Mouse (Mus musculus) midbrain, embryonic 16.5 days (tissue): ENCODE results near the gene Yjefn3. TPM values are rescaled to one million over a fixed set of nuclear protein-coding genes. Genes with fewer than 3 reads are reported as not detected.

Experiments
- ATAC-seq: fragments of 200-750 bp; cut with Nextera tagmentation; 2 replicates; pipeline ENCODE4 v1.8.0; 2017; ENCODE audit warnings: moderate TSS enrichment
- H3K27ac ChIP-seq: fragments of 300-500 bp; sonication (generic); 2 replicates; pipeline ENCODE4 v1.5.1; 2014; ENCODE audit warnings: mild to moderate bottlenecking, low read length, mixed read lengths
- H3K27me3 ChIP-seq: fragments of 300-500 bp; sonication (generic); 2 replicates; pipeline ENCODE4 v1.6.1; 2014; ENCODE audit warnings: low read depth, low read length, mixed read lengths; ENCODE audit not compliant: control insufficient read depth, insufficient read depth
- H3K36me3 ChIP-seq: fragments of 300-500 bp; sonication (generic); 2 replicates; pipeline ENCODE4 v1.6.1; 2014; ENCODE audit warnings: mild to moderate bottlenecking, low read length, moderate library complexity, mixed read lengths; ENCODE audit not compliant: control insufficient read depth, insufficient read depth
- H3K4me1 ChIP-seq: fragments of 300-500 bp; sonication (generic); 2 replicates; pipeline ENCODE4 v1.6.1; 2014; ENCODE audit warnings: mild to moderate bottlenecking, low read length, mixed read lengths; ENCODE audit not compliant: control insufficient read depth, insufficient read depth
- H3K4me2 ChIP-seq: fragments of 300-500 bp; sonication (generic); 2 replicates; pipeline ENCODE4 v1.6.1; 2014; ENCODE audit warnings: mild to moderate bottlenecking, low read length, mixed read lengths
- H3K4me3 ChIP-seq: fragments of 300-500 bp; sonication (generic); 2 replicates; pipeline ENCODE4 v1.5.1; 2014; ENCODE audit warnings: low read depth, mild to moderate bottlenecking, low read length, moderate library complexity, mixed read lengths
- H3K9ac ChIP-seq: fragments of 300-500 bp; sonication (generic); 2 replicates; pipeline ENCODE4 v1.6.1; 2014; ENCODE audit warnings: low read depth, low read length, mixed read lengths
- H3K9me3 ChIP-seq: fragments of 300-500 bp; sonication (generic); replicated peaks from 2 replicates; pipeline ENCODE4 v1.6.1; 2014; ENCODE audit warnings: mild to moderate bottlenecking, low read length, mixed read lengths; ENCODE audit not compliant: control insufficient read depth, poor library complexity, severe bottlenecking
- WGBS: fragments of 180-500 bp; shearing (Covaris S2); extraction: QIAGEN DNeasy Blood & Tissue Kit; methylation state at CpG from one replicate; pipeline ENCODE4 v1.1.7; 2014; 5-methylcytosine and 5-hydroxymethylcytosine counted together
- polyA plus RNA-seq: library from polyadenylated mRNA; unstranded; fragments of >200 nt; fragmentation: Nextera tagmentation; extraction: Ambion mirVana; gene quantifications from 2 replicates; pipeline ENCODE4 v1.2.1, GENCODE M21; 2015

The Yjefn3 gene
- polyA plus RNA-seq, 1 experiment from 2014 or later, result 12.0 TPM

DNA sequence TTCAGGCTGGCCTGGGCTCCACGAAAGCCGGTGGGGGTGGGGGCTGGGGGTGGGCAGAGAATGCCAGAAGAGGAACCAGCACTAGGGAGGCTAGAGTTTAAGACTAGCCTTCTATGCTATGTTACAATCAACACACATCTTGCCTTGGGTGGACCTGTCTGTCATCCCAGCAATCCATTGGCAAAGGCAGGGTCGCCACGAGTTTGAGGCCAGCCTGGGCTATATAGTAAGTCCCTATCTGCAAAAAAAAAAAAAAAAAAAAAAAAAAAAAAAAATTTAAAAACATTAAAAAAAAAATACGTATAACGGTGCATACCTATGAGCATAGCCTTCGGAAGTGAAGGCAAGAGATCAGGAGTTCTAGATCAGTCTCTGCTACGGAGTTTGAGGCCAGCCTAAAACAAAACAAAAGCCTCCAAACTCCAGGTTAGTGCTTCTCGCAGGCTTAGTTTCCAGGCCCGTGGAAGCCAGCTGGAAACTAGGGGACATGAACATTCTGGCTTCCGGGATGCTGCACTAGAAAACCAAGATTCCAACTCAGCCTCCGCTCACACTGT is 1.5 kb downstream of the Yjefn3 start:
- H3K36me3 ChIP-seq, result no peaks in the 10 kb centered on the region; the same call in none of the 2 replicates
- ATAC-seq, result no peak
- peak overlapping the region; percentile 67 for H3K4me3 ChIP-seq
- H3K27me3 ChIP-seq, result no peaks in the 10 kb centered on the region
- 21% methylated on average over 12 of the region's 12 CpGs for WGBS
- H3K27ac ChIP-seq, result peak overlapping the region; percentile 88
- H3K9ac ChIP-seq, result peak overlapping the region; percentile 84
- H3K4me2 ChIP-seq, result peak overlapping the region; percentile 100
- H3K4me1 ChIP-seq, result peaks cover 36% of the 10 kb centered on the region
- H3K9me3 ChIP-seq, result no peaks in the 10 kb centered on the region

DNA sequence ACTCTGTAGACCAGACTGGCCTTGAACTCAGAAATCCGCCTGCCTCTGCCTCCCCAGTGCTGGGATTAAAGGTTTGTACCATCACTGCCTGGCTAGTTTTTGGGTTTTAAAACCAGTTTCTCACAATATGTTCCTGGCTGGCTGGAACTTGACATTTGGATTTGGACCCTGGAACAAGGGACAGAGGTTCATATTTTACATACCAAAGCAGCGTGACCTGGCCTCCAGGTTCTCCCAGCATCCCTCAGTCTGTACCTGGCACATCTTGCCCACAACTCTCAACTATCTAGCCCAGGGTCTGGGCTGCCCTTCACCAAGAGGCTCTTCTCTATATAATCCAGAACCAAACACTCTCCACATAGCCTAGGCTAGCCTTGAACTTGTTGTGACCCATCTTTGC is 2.6 kb downstream of the Yjefn3 start:
- Histone ChIP-seq H3K27ac (no peak overlapping the region), H3K4me2 (no peak overlapping the region; the same call in 1 of the 2 replicates), H3K27me3 (no peaks in the 10 kb centered on the region), H3K9me3 (no peaks in the 10 kb centered on the region), H3K36me3 (no peaks in the 10 kb centered on the region; the same call in none of the 2 replicates), H3K4me3 (no peak overlapping the region), H3K9ac (no peak overlapping the region), H3K4me1 (peaks cover 36% of the 10 kb centered on the region)
- ATAC-seq, result no peak
- 98% methylated on average over 2 of the region's 2 CpGs for WGBS

DNA sequence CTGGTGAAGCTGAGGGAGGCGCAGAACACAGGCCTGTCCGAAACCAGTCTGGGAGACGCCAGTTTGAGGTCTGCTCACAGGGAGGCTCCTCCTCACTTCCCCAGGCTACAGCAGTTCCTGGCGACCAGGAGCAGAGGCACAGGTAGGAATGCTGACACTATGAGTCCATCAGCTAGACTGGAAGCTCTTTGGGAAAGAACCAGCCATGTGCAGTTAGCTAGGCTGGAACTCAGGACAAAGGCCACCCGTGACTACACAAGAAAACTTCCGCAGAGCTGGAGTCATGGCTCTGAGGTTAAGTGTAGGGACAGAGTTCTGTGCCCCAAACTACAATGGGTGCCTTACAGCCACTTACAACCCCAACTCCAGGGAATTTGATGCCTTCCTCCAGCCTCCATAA is 4.7 kb downstream of the Yjefn3 start:
- H3K27ac ChIP-seq, result no peak overlapping the region
- H3K27me3 ChIP-seq, result no peaks in the 10 kb centered on the region
- H3K9ac ChIP-seq, result no peak overlapping the region
- WGBS, result 90% methylated on average over 6 of the region's 6 CpGs
- peaks cover 8% of the 10 kb centered on the region for H3K36me3 ChIP-seq
- H3K4me1 ChIP-seq, result peaks cover 30% of the 10 kb centered on the region
- H3K9me3 ChIP-seq, result no peaks in the 10 kb centered on the region
- no peak for ATAC-seq
- H3K4me3 ChIP-seq, result no peak overlapping the region
- no peak overlapping the region for H3K4me2 ChIP-seq

DNA sequence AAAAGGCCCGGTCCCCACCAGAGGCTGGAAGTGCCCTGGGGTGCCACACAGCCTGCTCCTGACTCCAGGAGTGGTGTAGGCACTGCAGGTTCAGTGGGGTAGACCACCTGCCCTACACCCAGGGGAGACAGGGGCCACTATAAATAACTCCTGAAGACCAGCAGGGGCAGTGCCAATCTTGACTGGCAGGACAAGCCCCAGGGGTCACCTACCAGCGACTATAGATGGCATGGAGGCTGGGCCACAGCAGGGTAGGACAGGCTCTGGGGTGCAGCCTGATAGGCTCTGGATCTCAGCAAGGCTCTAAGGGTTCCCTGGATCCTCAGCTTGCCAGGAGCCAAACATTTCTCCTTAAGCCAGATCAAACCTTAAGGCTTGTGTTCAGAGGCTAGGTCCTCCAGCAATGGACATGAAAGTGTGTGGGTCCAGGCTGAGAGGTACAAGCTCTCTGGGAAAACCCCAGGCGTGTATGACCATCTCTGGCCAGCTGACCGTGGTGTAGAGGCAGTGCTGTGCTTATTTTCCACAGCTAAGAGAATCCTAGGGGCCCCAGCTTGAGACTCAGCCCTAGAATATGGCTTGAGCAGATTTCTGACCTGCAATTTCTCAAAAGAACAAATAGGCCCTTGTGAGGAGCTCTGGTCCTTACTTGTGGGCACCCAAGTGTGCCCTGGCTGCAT is 6.6 kb downstream of the Yjefn3 start:
- H3K27ac ChIP-seq, result no peak overlapping the region
- H3K4me3 ChIP-seq, result no peak overlapping the region
- H3K27me3 ChIP-seq, result no peaks in the 10 kb centered on the region
- H3K36me3 ChIP-seq, result peaks cover 8% of the 10 kb centered on the region
- no peaks in the 10 kb centered on the region for H3K9me3 ChIP-seq
- ATAC-seq, result no peak
- H3K9ac ChIP-seq, result no peak overlapping the region
- H3K4me1 ChIP-seq, result peaks cover 23% of the 10 kb centered on the region
- 72% methylated on average over 4 of the region's 4 CpGs for WGBS
- H3K4me2 ChIP-seq, result no peak overlapping the region

DNA sequence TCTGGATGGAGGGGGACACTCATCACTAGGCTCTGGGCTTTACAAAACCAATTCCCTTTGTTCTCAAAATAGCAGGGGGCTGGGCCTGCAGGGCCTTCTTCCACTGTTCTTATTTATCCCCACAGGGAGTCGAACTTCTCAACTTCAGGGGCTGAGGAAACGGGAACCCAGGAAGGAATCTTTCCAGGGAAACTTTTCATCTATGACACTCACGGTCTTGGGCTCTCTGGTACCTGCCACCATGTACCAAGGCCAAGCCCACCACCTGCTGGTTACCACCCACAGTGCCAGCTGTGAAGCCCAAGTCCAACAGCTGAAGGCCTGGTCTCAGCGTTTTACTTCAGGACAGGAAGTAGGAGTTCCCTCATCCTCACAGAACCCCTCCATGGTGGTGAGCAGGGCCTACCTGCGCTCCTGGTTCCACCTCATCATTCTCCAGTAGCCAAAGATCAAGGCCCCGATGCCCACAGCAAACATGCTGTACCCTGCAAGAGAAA is 7.6 kb downstream of the Yjefn3 start:
- Histone ChIP-seq H3K4me3 (no peak overlapping the region), H3K4me1 (peaks cover 13% of the 10 kb centered on the region), H3K4me2 (no peak overlapping the region), H3K36me3 (peaks cover 8% of the 10 kb centered on the region), H3K9me3 (no peaks in the 10 kb centered on the region), H3K27me3 (peaks cover 5% of the 10 kb centered on the region), H3K9ac (no peak overlapping the region), H3K27ac (no peak overlapping the region)
- no peak for ATAC-seq
- WGBS, result 38% methylated on average over 6 of the region's 6 CpGs

DNA sequence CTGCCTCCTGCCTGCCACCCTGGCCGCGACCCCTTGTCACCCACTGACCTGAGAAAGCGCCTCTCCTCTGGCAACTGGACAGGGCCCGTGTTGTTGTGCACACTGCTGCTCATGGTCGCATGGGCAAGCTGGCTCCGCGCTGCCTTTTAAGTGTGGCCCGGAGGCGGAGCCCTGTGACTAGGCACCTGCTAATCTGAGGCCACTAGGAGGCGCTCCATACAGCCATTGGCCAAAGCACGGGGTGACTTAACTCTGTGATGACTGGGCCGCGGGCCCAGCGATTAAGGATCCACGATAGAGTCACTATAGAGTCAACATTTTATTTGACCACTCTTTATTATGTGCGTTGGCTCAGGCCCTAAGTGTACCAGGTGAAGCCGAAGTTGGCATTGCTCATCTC is 8.6 kb downstream of the Yjefn3 start:
- no peak for ATAC-seq

DNA sequence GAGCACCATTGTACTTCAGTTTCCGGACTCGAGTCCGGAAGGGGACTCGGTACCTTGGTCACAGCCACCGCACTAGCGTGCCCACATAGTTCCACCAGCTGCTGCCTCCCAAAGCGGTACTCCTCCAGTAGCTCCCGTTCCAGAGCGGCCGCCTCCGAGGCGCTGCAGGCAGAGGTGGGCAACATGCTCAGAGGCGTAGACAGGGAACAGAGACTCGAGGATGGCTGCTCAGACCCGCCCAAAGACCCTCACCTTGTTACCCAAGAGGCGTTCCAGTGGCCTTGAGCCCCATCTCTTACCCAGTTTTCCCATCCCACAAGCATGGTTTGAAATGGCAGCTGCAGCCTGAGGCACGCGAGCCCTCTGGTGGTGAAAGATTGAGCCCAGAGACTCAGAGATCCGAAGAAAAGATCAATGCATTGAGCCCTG is 11.7 kb downstream of the Yjefn3 start:
- H3K27ac ChIP-seq, result no peak overlapping the region
- H3K27me3 ChIP-seq, result peaks cover 44% of the 10 kb centered on the region
- ATAC-seq, result 0 out of 2 replicates have a peak, but pooled peaks have one; percentile 11
- peak overlapping the region; percentile 21; the same call in 1 of the 2 replicates for H3K4me2 ChIP-seq
- WGBS, result 40% methylated on average over 19 of the region's 19 CpGs
- H3K4me3 ChIP-seq, result no peak overlapping the region
- H3K4me1 ChIP-seq, result peaks cover 22% of the 10 kb centered on the region
- H3K9ac ChIP-seq, result no peak overlapping the region
- peaks cover 8% of the 10 kb centered on the region; the same call in 1 of the 2 replicates for H3K36me3 ChIP-seq
- no peaks in the 10 kb centered on the region for H3K9me3 ChIP-seq

More for the DNA sequence above, 8.6 kb downstream of the Yjefn3 start:
- Histone ChIP-seq H3K9ac (no peak overlapping the region), H3K27ac (no peak overlapping the region), H3K36me3 (peaks cover 8% of the 10 kb centered on the region), H3K4me3 (no peak overlapping the region), H3K27me3 (peaks cover 16% of the 10 kb centered on the region), H3K9me3 (no peaks in the 10 kb centered on the region), H3K4me1 (peaks cover 11% of the 10 kb centered on the region), H3K4me2 (no peak overlapping the region)
- WGBS, result 27% methylated on average over 17 of the region's 17 CpGs

DNA sequence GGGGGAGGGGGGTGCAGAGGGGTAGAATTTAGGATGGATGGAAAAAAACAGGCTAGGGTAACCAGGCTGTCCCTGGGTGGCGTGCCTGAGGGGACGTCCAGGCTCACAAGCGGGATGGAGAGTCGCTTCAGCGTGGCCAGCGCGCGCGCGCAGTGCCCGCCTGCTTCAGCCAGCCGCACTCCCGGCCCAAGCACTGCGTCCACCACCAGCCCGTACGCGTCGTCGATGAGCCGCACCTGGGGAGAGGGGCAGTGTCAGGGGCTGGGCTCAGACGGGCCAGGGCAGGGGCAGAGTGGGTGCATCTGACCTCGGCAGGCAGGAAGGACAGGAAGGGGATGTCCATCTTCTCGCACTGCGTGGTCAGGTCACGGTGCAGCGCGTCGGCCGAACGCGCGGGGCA is 13.6 kb downstream of the Yjefn3 start:
- WGBS, result 4% methylated on average over 29 of the region's 32 CpGs
- H3K27ac ChIP-seq, result no peak overlapping the region
- no peak for ATAC-seq
- H3K9me3 ChIP-seq, result no peaks in the 10 kb centered on the region
- peak overlapping the region; percentile 46 for H3K4me2 ChIP-seq
- peak overlapping the region; percentile 28 for H3K4me3 ChIP-seq
- H3K9ac ChIP-seq, result peak overlapping the region; percentile 46
- H3K4me1 ChIP-seq, result peaks cover 22% of the 10 kb centered on the region
- H3K27me3 ChIP-seq, result peaks cover 61% of the 10 kb centered on the region
- H3K36me3 ChIP-seq, result peaks cover 2% of the 10 kb centered on the region; the same call in 1 of the 2 replicates

DNA sequence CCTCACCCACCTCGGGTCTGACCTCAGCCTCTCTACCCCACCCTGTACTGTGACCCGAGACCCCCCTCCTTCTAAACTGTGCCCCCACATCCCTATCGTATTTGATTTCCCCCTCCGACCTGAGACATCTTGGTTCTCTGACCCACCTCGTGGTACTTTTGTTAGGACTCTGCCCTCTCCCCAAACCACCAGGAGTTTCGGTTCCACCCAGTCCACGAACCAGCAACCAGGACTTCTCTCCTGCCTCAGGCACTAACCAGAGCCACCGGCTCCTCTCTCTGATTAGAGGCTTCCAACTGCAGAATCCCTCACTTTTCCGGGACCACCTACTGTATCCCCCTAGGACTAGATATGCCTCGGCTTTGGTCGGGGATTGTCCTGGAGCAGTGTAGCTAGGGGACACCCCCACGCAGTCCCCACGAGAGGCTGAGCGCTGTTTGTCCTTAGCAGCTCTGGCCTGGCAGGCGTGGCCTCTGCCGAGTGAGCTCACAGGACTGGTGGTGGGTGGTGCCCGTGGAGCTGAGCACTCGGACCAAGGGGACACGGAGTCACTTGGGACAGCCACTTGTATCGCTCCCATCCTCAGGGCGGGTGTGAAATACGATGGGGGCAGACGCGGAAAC is 14.2 kb downstream of the Yjefn3 start:
- Histone ChIP-seq H3K4me2 (peak overlapping the region; percentile 49), H3K9ac (peak overlapping the region; percentile 46), H3K4me3 (peak overlapping the region; percentile 29), H3K36me3 (no peaks in the 10 kb centered on the region), H3K9me3 (no peaks in the 10 kb centered on the region), H3K27ac (no peak overlapping the region), H3K27me3 (peaks cover 67% of the 10 kb centered on the region), H3K4me1 (peaks cover 20% of the 10 kb centered on the region)
- no peak for ATAC-seq
- 4% methylated on average over 24 of the region's 24 CpGs for WGBS
